Mouse (Mus musculus) liver, postnatal 0 days (tissue): Measurements from ENCODE around the gene Hp1bp3. TPM values are rescaled to one million over a fixed set of nuclear protein-coding genes. Genes with fewer than 3 reads are reported as not detected.
A peak's percentile ranks its signal among the peaks of the same experiment; 100 is the strongest.

Source experiments
- ATAC-seq: fragments of 200-750 bp; cut with Nextera tagmentation; 2 replicates; pipeline ENCODE4 v1.8.0; 2017; ENCODE audit warnings: mild to moderate bottlenecking, moderate library complexity
- DNase-seq: peaks from one replicate; pipeline ENCODE4 v3.0.0-alpha.2; 2016
- H3K27ac ChIP-seq: fragments of 300-500 bp; sonication (generic); 2 replicates; pipeline ENCODE4 v1.5.1; 2014; ENCODE audit warnings: antibody characterized with exemption, moderate library complexity, mild to moderate bottlenecking, low read depth
- H3K27me3 ChIP-seq: fragments of 300-500 bp; sonication (generic); 2 replicates; pipeline ENCODE4 v1.6.1; 2014; ENCODE audit warnings: low read length, control low read depth, mixed read lengths; ENCODE audit not compliant: insufficient read depth
- H3K36me3 ChIP-seq: fragments of 300-500 bp; sonication (generic); replicated peaks from 2 replicates; pipeline ENCODE4 v1.6.1; 2014; ENCODE audit warnings: mild to moderate bottlenecking, control low read depth, low read length, moderate library complexity, mixed read lengths; ENCODE audit not compliant: insufficient read depth
- H3K4me1 ChIP-seq: fragments of 300-500 bp; sonication (generic); 2 replicates; pipeline ENCODE4 v1.6.1; 2014; ENCODE audit warnings: antibody characterized with exemption, mild to moderate bottlenecking, control low read depth; ENCODE audit not compliant: insufficient read depth
- H3K4me2 ChIP-seq: fragments of 300-500 bp; sonication (generic); 2 replicates; pipeline ENCODE4 v1.6.1; 2014; ENCODE audit warnings: low read depth, mild to moderate bottlenecking, low read length, moderate library complexity, mixed read lengths
- H3K4me3 ChIP-seq: fragments of 300-500 bp; sonication (generic); 2 replicates; pipeline ENCODE4 v1.5.1; 2014; ENCODE audit warnings: low read depth, low read length
- H3K9ac ChIP-seq: fragments of 300-500 bp; sonication (generic); replicated peaks from 2 replicates; pipeline ENCODE4 v1.6.1; 2014; ENCODE audit warnings: mild to moderate bottlenecking, moderate library complexity
- H3K9me3 ChIP-seq: fragments of 300-500 bp; sonication (generic); 2 replicates; pipeline ENCODE4 v1.6.1; 2016; ENCODE audit warnings: mild to moderate bottlenecking, control low read depth, low read length, mixed read lengths
- CTCF ChIP-seq: sonication (generic); IDR thresholded peaks from 2 replicates; pipeline ENCODE4 v1.5.1; 2016; ENCODE audit warnings: antibody characterized with exemption, low read depth
- EP300 ChIP-seq: IDR thresholded peaks from 2 replicates; pipeline ENCODE4 v1.6.1; 2016; ENCODE audit warnings: antibody characterized with exemption, low read depth, mild to moderate bottlenecking
- WGBS: fragments of 180-500 bp; shearing (Covaris S2); extraction: QIAGEN DNeasy Blood & Tissue Kit; methylation state at CpG from one replicate; pipeline ENCODE4 v1.1.7; 2014; ENCODE audit not compliant: insufficient replicate concordance; 5-methylcytosine and 5-hydroxymethylcytosine counted together
- polyA plus RNA-seq: library from polyadenylated mRNA; unstranded; fragments of >200 nt; fragmentation: Nextera tagmentation; extraction: Ambion mirVana; gene quantifications from 2 replicates; pipeline ENCODE4 v1.2.1, GENCODE M21; 2015

Hp1bp3 gene
- polyA plus RNA-seq, 1 experiment from 2014 or later: 43.6 TPM

GRCm38 (mm10) chr4:138258663-138259062 lies 42.6 kb downstream of the Hp1bp3 start:
- Histone ChIP-seq H3K9ac (no peak overlapping the region), H3K27ac (no peak overlapping the region), H3K4me1 (peaks cover 12% of the 10 kb centered on the region), H3K36me3 (no peaks in the 10 kb centered on the region), H3K4me3 (no peak overlapping the region), H3K9me3 (no peaks in the 10 kb centered on the region), H3K27me3 (0 out of 2 replicates have a peak, but pooled peaks cover 2% of the 10 kb centered on the region), H3K4me2 (no peak overlapping the region)
- DNase-seq (no peak), ATAC-seq (no peak)
- WGBS: 57% methylated on average over 7 of the region's 7 CpGs
- TF ChIP-seq CTCF (no peak), EP300 (no peak)

- no peak for TF ChIP-seq EP300
- no peak for TF ChIP-seq CTCF
- H3K27me3 ChIP-seq: 0 out of 2 replicates have a peak, but pooled peaks cover 2% of the 10 kb centered on the region
- no peak overlapping the region for H3K27ac ChIP-seq
- no peaks in the 10 kb centered on the region for H3K9me3 ChIP-seq
- no peak overlapping the region for H3K9ac ChIP-seq
- ATAC-seq (no peak), DNase-seq (peak; percentile 36)
- no peaks in the 10 kb centered on the region for H3K36me3 ChIP-seq
- peaks cover 12% of the 10 kb centered on the region for H3K4me1 ChIP-seq
- H3K4me3 ChIP-seq: no peak overlapping the region
- H3K4me2 ChIP-seq: no peak overlapping the region
- 40% methylated on average over 5 of the region's 5 CpGs for WGBS
Observed at GRCm38 (mm10) chr4:138259482-138259881, 43.4 kb downstream of the Hp1bp3 start.

GRCm38 (mm10) chr4:138261843-138262681 lies 46.0 kb downstream of the Hp1bp3 start:
- Histone ChIP-seq H3K36me3 (no peaks in the 10 kb centered on the region), H3K9me3 (0 out of 2 replicates have a peak, but pooled peaks cover 2% of the 10 kb centered on the region), H3K4me2 (peak overlapping the region; percentile 98), H3K4me1 (peaks cover 12% of the 10 kb centered on the region), H3K9ac (peak overlapping the region; percentile 62), H3K27me3 (0 out of 2 replicates have a peak, but pooled peaks cover 2% of the 10 kb centered on the region), H3K27ac (no peak overlapping the region), H3K4me3 (peak overlapping the region; percentile 73)
- peak; percentile 90 for DNase-seq
- under 1% methylated on average over 60 of the region's 78 CpGs for WGBS
- TF ChIP-seq EP300 (no peak), CTCF (peak; percentile 47)
- ATAC-seq: peak; percentile 92

GRCm38 (mm10) chr4:138267869-138268268 lies 51.8 kb downstream of the Hp1bp3 start:
- no peaks in the 10 kb centered on the region for H3K27me3 ChIP-seq
- H3K36me3 ChIP-seq: no peaks in the 10 kb centered on the region
- 0 out of 2 replicates have a peak, but pooled peaks cover 2% of the 10 kb centered on the region for H3K9me3 ChIP-seq
- no peak for DNase-seq
- H3K4me2 ChIP-seq: no peak overlapping the region
- WGBS: 73% methylated on average over 10 of the region's 10 CpGs
- peaks cover 1% of the 10 kb centered on the region; the same call in 1 of the 2 replicates for H3K4me1 ChIP-seq
- H3K27ac ChIP-seq: no peak overlapping the region
- ATAC-seq: no peak
- TF ChIP-seq CTCF: no peak
- TF ChIP-seq EP300: no peak
- no peak overlapping the region for H3K9ac ChIP-seq
- H3K4me3 ChIP-seq: no peak overlapping the region

GRCm38 (mm10) chr4:138272011-138272997 lies 56.2 kb downstream of the Hp1bp3 start:
- no peaks in the 10 kb centered on the region for H3K4me1 ChIP-seq
- H3K4me3 ChIP-seq: no peak overlapping the region
- no peak overlapping the region for H3K4me2 ChIP-seq
- H3K27ac ChIP-seq: no peak overlapping the region
- H3K27me3 ChIP-seq: no peaks in the 10 kb centered on the region
- no peak for TF ChIP-seq CTCF
- no peak for TF ChIP-seq EP300
- H3K9ac ChIP-seq: no peak overlapping the region
- H3K36me3 ChIP-seq: no peaks in the 10 kb centered on the region
- H3K9me3 ChIP-seq: no peaks in the 10 kb centered on the region
- DNase-seq (no peak), ATAC-seq (no peak)
- 70% methylated on average over 14 of the region's 14 CpGs for WGBS

- Histone ChIP-seq H3K9me3 (no peaks in the 10 kb centered on the region), H3K9ac (no peak overlapping the region), H3K27me3 (no peaks in the 10 kb centered on the region), H3K4me2 (no peak overlapping the region), H3K36me3 (no peaks in the 10 kb centered on the region), H3K4me3 (no peak overlapping the region), H3K27ac (no peak overlapping the region), H3K4me1 (no peaks in the 10 kb centered on the region)
- DNase-seq (no peak), ATAC-seq (no peak)
- no peak for TF ChIP-seq CTCF
- TF ChIP-seq EP300: no peak
- 76% methylated on average over 7 of the region's 7 CpGs for WGBS
Observed at GRCm38 (mm10) chr4:138278346-138278745, 62.2 kb downstream of the Hp1bp3 start.
